Mouse (Mus musculus) adrenal gland, postnatal 25 days (tissue): ENCODE measurements around the gene Rhcg. TPM values are rescaled to one million over a fixed set of nuclear protein-coding genes. Genes with fewer than 3 reads are reported as not detected.
A peak's percentile ranks its signal among the peaks of the same experiment; 100 is the strongest.

ENCODE experiments used
- DNase-seq: peaks from one replicate; pipeline ENCODE4 v3.0.0; 2021; ENCODE audit warnings: mixed read lengths
- long read RNA-seq: library from polyadenylated mRNA; stranded (forward); transcript quantifications from one replicate; pipeline ENCODE4 v2.0.0, GENCODE M21; 2021
- total RNA-seq: library from RNA; stranded (reverse); gene quantifications from 2 replicates; pipeline ENCODE4 v1.2.3, GENCODE M21; 2021

Rhcg gene
- 14.6 and 14.9 TPM in 2 replicates for total RNA-seq
- long read RNA-seq, transcript Rhcg-201 (11 exons, 2,090 nt), result major isoform, 41 of 50 reads
- long read RNA-seq, partial matches to known transcripts, result 0 of 50 reads
- long read RNA-seq, other reads (novel, unspliced or antisense), result 9 of 50 reads

- peak; percentile 50 for DNase-seq
Measured at GRCm38 (mm10) chr7:79617418-79617817, at the start of gene Rhcg. Rhcg (minus strand) TSS chr7:79617657.

DNA sequence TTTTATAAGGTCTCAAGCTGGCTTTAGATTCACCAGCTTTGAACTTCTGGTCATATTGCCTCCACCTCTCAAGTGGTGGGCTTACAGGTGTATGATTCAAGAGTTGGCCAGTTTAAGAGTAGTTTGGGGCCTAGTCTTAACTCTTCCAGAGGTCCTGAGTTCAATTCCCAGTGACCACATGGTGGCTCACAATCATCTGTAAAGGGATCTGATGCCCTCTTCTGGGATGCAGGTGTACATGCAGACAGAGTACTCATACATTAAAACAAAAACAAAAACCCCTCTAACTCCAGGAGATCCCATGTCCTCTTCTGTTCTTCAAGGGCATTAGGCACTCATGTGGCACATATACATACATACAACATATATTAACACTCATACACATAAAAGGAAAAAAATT, 49.2 kb upstream of the Rhcg start:
- DNase-seq, result no peak

DNA sequence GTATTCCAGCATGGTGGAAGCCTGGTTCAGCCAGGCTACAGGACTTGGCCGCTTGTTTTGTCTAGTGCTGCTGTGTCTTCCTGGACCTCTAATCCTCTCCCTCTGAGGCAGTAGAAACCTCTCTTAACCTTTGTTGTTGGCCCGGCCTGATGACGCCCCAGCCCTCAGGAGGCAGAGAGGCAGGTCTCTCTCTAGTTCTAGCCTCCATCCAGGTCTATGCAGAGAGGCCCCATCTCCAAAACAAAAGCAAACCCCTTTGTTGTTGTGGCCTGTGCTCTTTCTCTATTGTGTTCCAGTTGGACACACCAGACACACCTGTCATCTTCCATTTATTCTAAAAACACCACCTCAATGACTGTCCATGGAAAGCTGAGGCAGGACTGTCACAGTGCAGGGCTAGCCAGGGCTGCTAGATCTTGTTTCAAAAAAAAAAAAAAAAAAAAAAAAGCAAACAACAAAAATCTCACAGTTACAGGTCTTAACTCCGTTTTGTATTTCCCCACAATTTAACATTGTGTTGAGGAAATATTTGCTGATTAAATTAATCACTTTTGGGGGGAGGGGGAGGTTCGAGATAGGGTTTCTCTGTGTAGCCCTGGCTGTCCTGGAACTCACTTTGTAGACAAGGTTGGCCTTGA, 43.9 kb upstream of the Rhcg start:
- no peak for DNase-seq

GRCm38 (mm10) chr7:79660291-79661150, 43.1 kb upstream of the Rhcg start:
- DNase-seq, result peak; percentile 6

GRCm38 (mm10) chr7:79659578-79660290, 42.3 kb upstream of the Rhcg start, which contains the start of gene Ticrr:
Ticrr (plus strand) TSS chr7:79660196.
- DNase-seq, result peak; percentile 95

GRCm38 (mm10) chr7:79654586-79654985, 37.1 kb upstream of the Rhcg start:
- DNase-seq, result no peak

- no peak for DNase-seq
Measured at GRCm38 (mm10) chr7:79654185-79654584, 36.7 kb upstream of the Rhcg start.

GRCm38 (mm10) chr7:79649005-79649404, 31.5 kb upstream of the Rhcg start:
- peak; percentile 67 for DNase-seq

DNA sequence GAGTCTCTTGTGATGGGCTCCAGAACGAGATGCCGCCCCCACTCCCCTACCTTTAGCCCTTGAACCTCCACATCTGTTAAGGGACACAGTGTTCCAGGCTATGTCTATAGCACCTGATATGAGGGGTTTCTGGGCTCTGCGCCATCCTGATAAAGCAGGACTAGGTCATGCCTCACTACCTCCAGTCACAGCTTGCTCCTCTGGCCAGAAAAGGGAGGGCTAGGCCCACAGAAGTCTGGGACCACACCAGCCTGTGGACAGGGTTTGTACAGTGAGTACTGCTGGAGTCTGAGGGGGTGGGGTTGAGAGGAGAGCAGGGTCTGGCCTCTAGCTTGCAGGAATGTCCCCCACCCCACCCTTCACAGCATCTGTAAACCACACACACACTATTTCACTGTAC, 29.8 kb upstream of the Rhcg start:
- DNase-seq, result no peak

GRCm38 (mm10) chr7:79631773-79632348, 14.4 kb upstream of the Rhcg start:
- DNase-seq, result no peak

DNA sequence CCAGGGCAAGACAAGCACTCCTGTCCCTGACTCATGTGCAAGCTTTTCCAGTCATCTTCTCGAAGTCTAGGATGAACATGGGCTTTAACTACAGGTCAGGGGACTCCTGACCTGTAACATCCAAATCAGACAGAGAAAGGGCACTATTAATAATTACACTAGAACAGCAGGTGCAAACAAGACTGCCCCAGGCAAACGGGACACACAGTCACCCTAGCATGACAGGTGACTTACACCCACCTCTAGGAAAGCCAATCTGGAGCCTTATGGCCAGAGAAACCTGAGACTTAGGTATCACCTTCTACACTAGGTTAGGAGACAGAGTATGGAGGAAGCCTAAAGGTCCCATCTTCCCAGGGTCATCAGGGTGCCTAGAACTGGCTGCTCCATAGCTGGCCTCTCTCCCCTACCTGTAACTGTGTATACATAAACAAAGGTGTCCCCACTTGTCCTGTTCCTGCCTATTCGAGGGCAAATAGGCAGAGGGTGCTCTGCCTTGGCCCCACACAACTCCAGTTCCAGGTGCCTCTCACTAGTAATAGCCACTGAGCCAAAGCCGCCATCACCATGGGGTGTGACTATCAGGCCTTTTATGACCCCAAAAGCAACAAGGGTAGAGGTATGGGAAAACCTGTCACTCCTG, 10.9 kb upstream of the Rhcg start:
- no peak for DNase-seq

DNA sequence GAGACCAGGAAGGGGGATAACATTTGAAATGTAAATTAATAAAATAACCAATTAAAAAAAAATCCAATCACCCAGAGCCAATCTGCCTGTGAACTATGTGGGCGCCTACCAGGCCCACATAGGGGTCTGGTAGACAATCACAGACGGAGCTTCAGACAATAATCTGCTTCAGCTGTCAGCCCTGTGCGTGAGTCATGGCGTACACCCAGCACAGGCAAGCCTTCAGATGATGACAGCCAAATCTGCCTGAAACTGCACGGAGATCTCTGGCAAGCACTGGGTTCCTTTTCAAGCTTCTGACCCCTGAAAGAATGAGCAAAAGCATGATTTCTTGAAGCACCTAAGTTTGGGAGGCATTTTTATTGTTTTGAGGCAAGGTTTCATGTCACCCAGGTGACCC, 8.7 kb upstream of the Rhcg start:
- DNase-seq, result no peak

GRCm38 (mm10) chr7:79623086-79623485, 5.6 kb upstream of the Rhcg start:
- DNase-seq, result no peak

GRCm38 (mm10) chr7:79619493-79619892, 2.0 kb upstream of the Rhcg start:
- no peak for DNase-seq

GRCm38 (mm10) chr7:79615941-79616340, 1.5 kb downstream of the Rhcg start:
- DNase-seq, result peak; percentile 37

- no peak for DNase-seq
Measured at GRCm38 (mm10) chr7:79615008-79615407, 2.4 kb downstream of the Rhcg start.

GRCm38 (mm10) chr7:79613314-79613713, 4.1 kb downstream of the Rhcg start:
- DNase-seq, result no peak

DNA sequence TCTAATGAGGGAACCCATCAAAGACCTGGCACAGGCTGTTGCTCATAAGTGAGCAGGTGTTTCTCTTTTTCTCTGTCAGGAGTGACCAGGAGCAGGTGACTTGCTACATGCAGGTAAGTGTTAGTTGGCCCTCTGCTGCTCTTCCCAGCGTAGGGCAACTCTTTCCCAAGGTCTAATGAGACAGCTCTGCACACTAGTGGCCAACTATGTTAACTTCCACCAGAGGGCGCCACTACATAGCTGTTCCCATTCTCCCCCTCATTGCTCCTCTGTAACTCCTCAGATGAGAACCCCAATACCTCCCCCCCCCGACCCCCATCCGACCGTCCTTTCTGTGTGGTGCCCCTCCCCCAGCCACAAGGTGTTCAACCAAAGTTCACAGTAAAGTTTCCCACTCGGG, 4.7 kb downstream of the Rhcg start:
- DNase-seq, result peak; percentile 54

- DNase-seq, result no peak
Measured at GRCm38 (mm10) chr7:79611901-79612300, 5.6 kb downstream of the Rhcg start.

DNA sequence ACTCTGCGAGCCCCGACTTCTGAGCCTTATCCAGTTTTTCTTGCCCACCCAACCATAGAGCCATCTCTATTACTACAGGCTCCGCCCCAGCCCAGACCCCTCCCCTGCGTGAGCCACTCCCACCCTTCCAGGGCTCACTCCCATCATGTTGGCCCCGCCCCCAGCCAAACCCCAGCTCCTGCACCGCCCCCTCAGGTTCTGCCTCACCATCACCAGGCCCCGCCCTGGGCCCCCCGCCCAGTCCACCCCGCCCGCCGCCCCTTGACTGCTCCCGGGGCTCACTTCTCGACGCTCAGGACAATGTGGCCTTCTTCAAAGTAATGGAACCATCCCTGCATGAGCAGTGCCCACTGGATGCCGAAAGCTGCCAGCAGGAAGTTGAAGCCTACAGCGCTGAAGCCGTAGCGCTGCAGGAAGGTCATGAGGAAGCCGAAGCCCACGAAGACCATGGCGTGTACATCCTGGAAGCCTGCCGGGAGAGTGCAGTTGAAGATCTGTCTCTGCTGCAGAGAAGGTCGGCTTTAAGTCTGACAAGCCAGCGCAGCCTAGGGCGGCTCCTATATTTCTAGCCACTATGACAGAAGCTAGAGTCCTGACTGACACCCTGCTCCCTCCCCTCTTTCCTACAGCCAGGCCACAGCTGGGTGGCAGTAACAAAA, 10.1 kb downstream of the Rhcg start:
- DNase-seq, result peak; percentile 31

GRCm38 (mm10) chr7:79606766-79607165, 10.7 kb downstream of the Rhcg start:
- no peak for DNase-seq
